Mouse (Mus musculus): ENCODE measurements around the gene Lbx1. TPM values are rescaled to one million over a fixed set of nuclear protein-coding genes. Genes with fewer than 3 reads are reported as not detected.

Gene Lbx1
- total RNA-seq, 2 experiments from 2014 or later, result 0.11 to 0.22 TPM

GRCm38 (mm10) chr19:45216240-45216639 lies 19.4 kb downstream of the Lbx1 start:
- DNase-seq (ENCODE audit: low spot score in 2 of 2), result no peak

GRCm38 (mm10) chr19:45215431-45215830 lies 20.2 kb downstream of the Lbx1 start:
- DNase-seq (ENCODE audit: low spot score in 2 of 2), result no peak

GRCm38 (mm10) chr19:45209776-45210422 lies 25.7 kb downstream of the Lbx1 start:
- DNase-seq (ENCODE audit: low spot score in 2 of 2), result no peak

GRCm38 (mm10) chr19:45209191-45209590 lies 26.4 kb downstream of the Lbx1 start:
- DNase-seq (ENCODE audit: low spot score in 2 of 2), result no peak

DNA sequence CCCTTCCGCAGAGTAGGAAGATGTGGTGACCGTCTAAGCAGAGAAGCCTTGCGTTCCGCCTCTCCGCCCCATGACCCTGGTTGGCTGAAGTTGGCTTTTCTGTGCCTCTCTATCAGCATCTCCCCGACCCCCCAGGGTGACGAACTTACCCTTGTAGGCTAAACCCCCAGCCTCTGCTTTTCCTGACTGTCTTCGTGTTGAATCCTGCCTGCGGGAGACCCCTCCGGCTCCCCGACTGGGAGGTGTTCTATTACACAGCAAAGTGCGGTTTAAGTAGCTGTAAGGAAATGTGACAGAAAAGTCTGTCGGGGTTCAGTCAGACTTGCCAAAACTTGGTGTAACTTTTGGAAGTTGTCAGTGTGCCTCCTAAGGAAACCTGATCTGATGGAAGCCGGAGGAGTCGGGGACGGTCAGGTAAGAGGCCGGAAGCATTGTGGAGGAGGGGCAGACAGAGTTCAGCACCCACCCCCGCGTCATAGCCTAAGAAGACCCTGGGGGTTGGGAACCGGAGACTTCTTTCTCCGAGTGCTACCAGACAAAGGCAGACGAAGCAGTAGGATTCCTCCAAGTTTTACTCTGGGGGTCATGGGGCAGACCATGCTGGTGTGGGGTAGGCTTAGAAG lies 27.1 kb downstream of the Lbx1 start:
- no peak for DNase-seq (ENCODE audit: low spot score in 2 of 2)

- no peak for DNase-seq (ENCODE audit: low spot score in 2 of 2)
These were observed 27.8 kb downstream of the Lbx1 start for GRCm38 (mm10) chr19:45207662-45208437.

DNA sequence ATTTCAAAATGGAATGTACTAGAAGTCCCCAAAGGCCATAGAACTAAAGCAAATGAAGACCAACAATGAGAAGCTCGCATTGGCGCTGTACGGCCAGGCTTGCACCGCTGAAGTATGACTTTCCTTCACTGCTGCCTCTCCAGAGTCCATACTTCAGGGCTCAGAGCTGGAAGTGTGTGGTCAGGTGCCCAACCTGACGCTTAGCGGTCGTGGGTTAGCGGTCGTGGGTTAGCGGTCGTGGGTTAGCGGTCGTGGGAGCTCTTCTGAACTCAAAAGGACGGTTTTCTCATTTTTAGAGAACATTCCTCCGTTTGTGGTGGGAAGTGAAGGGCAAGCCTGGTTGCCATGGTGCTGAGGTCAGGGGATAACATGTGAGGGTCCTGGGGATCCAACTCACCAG lies 28.5 kb downstream of the Lbx1 start:
- DNase-seq (ENCODE audit: low spot score in 2 of 2), result no peak

- DNase-seq (ENCODE audit: low spot score in 2 of 2), result no peak
These were observed 30.1 kb downstream of the Lbx1 start for GRCm38 (mm10) chr19:45205311-45206105.

- DNase-seq (ENCODE audit: low spot score in 2 of 2), result no peak
These were observed 38.6 kb downstream of the Lbx1 start for GRCm38 (mm10) chr19:45196967-45197366.

DNA sequence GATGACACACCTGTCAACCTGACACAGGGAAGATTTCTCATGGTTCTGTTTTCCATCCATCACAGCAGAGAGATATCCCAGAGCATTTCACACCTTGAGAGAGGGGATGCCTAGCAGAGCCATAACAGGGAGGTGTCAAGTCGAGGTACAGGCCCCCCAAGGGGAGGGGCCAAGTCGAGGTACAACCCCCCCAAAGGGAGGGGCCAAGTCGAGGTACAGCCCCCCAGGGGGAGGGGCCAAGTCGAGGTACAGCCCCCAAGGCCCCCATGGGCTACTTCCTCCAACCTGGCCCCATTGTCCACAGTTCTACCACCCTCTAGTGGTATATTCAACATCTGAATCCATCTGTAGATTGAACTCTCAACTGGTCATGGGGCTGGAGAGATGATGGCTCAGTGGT lies 41.0 kb downstream of the Lbx1 start:
- no peak for DNase-seq (ENCODE audit: low spot score in 2 of 2)

Other genes starting within 250 kb of the Lbx1 start
- 10 to 100 TPM; 15.5 to 26.5 TPM for gene Sema4g, start 246.7 kb downstream of the Lbx1 start, total RNA-seq (2021)
- gene Twnk, start 230.1 kb downstream of the Lbx1 start, total RNA-seq (2021), result 10 to 100 TPM; 30.5 to 33.0 TPM
- gene Mrpl43, start 229.4 kb downstream of the Lbx1 start, total RNA-seq (2021), result 10 to 100 TPM; 49.9 to 51.2 TPM
- 100 to 1,000 TPM; 107 to 119 TPM for gene Lzts2, start 221.4 kb downstream of the Lbx1 start, total RNA-seq (2021)
- gene Pdzd7, start 190.1 kb downstream of the Lbx1 start, total RNA-seq (2021), result under 1 TPM; 0.25 to 0.34 TPM
- 10 to 100 TPM; 70.9 to 72.4 TPM for gene Sfxn3, start 188.3 kb downstream of the Lbx1 start, total RNA-seq (2021)
- gene Kazald1, start 160.6 kb downstream of the Lbx1 start, total RNA-seq (2021), result 1 to 10 TPM; 7.5 TPM
- not detected for gene Tlx1, start 85.1 kb downstream of the Lbx1 start, total RNA-seq (2021)
- 10 to 100 TPM; 42.4 to 46.6 TPM for gene Btrc, start 127.9 kb upstream of the Lbx1 start, total RNA-seq (2021)

Data from adrenal gland, postnatal 4 days (tissue).